Mouse (Mus musculus) heart, embryonic 15.5 days (tissue): ENCODE data around the gene Spata2l. TPM values are rescaled to one million over a fixed set of nuclear protein-coding genes. Genes with fewer than 3 reads are reported as not detected.
"Not testable (repeated sequence)": the region's sequence is repeated elsewhere in the genome, so short reads cannot be mapped to it uniquely, and the experiment has no call there.

Experiments used
- ATAC-seq: fragments of 200-750 bp; cut with Nextera tagmentation; replicated peaks from 2 replicates; pipeline ENCODE4 v1.8.0; 2017; ENCODE audit warnings: low read depth, moderate TSS enrichment; ENCODE audit not compliant: insufficient number of reproducible peaks, insufficient read depth, low FRiP score
- H3K27ac ChIP-seq: fragments of 300-500 bp; sonication (generic); 2 replicates; pipeline ENCODE4 v1.5.1; 2015; ENCODE audit warnings: mild to moderate bottlenecking, inconsistent platforms
- H3K27me3 ChIP-seq: fragments of 300-500 bp; sonication (generic); 2 replicates; pipeline ENCODE4 v1.6.1; 2015; ENCODE audit warnings: inconsistent platforms
- H3K36me3 ChIP-seq: fragments of 300-500 bp; sonication (generic); 2 replicates; pipeline ENCODE4 v1.6.1; 2015; ENCODE audit warnings: mild to moderate bottlenecking, inconsistent platforms
- H3K4me1 ChIP-seq: fragments of 300-500 bp; sonication (generic); replicated peaks from 2 replicates; pipeline ENCODE4 v1.6.1; 2015; ENCODE audit warnings: inconsistent platforms
- H3K4me2 ChIP-seq: fragments of 300-500 bp; sonication (generic); 2 replicates; pipeline ENCODE4 v1.6.1; 2015; ENCODE audit warnings: inconsistent platforms, mild to moderate bottlenecking, moderate library complexity
- H3K4me3 ChIP-seq: fragments of 300-500 bp; sonication (generic); 2 replicates; pipeline ENCODE4 v1.5.1; 2015; ENCODE audit warnings: mild to moderate bottlenecking, inconsistent platforms
- H3K9ac ChIP-seq: fragments of 300-500 bp; sonication (generic); 2 replicates; pipeline ENCODE4 v1.6.1; 2015; ENCODE audit warnings: mild to moderate bottlenecking, inconsistent platforms
- H3K9me3 ChIP-seq: fragments of 300-500 bp; sonication (generic); replicated peaks from 2 replicates; pipeline ENCODE4 v1.6.1; 2016; ENCODE audit warnings: inconsistent platforms
- WGBS: fragments of 180-500 bp; shearing (Covaris S2); methylation state at CpG from one replicate; pipeline ENCODE4 v1.1.7; 2015; ENCODE audit warnings: mixed read lengths; 5-methylcytosine and 5-hydroxymethylcytosine counted together
- polyA plus RNA-seq: library from polyadenylated mRNA; unstranded; fragments of >200 nt; fragmentation: Nextera tagmentation; extraction: Ambion mirVana; gene quantifications from 2 replicates; pipeline ENCODE4 v1.2.1, GENCODE M21; 2015

The Spata2l gene
- polyA plus RNA-seq, 1 experiment from 2014 or later = 3.4 TPM

- Histone ChIP-seq H3K9me3 (no peaks in the 10 kb centered on the region), H3K27ac (no peak overlapping the region), H3K36me3 (peaks cover 71% of the 10 kb centered on the region), H3K4me2 (no peak overlapping the region), H3K9ac (no peak overlapping the region), H3K4me1 (no peaks in the 10 kb centered on the region), H3K4me3 (no peak overlapping the region), H3K27me3 (no peaks in the 10 kb centered on the region)
- WGBS = 89% methylated on average over 4 of the region's 4 CpGs
- ATAC-seq = no peak
Observed at GRCm38 (mm10) chr8:123244382-123244781, 8.3 kb upstream of the Spata2l start.

GRCm38 (mm10) chr8:123243053-123243452 lies 7.0 kb upstream of the Spata2l start:
- Histone ChIP-seq H3K4me2 (no peak overlapping the region), H3K27me3 (no peaks in the 10 kb centered on the region), H3K4me3 (no peak overlapping the region), H3K27ac (no peak overlapping the region), H3K4me1 (no peaks in the 10 kb centered on the region), H3K36me3 (peaks cover 58% of the 10 kb centered on the region), H3K9me3 (no peaks in the 10 kb centered on the region), H3K9ac (no peak overlapping the region)
- 68% methylated on average over 11 of the region's 11 CpGs for WGBS
- no peak; the same call in 1 of the 2 replicates for ATAC-seq

- no peak overlapping the region for H3K9ac ChIP-seq
- H3K4me3 ChIP-seq = no peak overlapping the region
- no peaks in the 10 kb centered on the region for H3K9me3 ChIP-seq
- WGBS = 81% methylated on average over 7 of the region's 7 CpGs
- 0 out of 2 replicates have a peak, but pooled peaks cover under 1% of the 10 kb centered on the region for H3K27me3 ChIP-seq
- no peaks in the 10 kb centered on the region for H3K4me1 ChIP-seq
- H3K27ac ChIP-seq = no peak overlapping the region
- no peak for ATAC-seq
- no peak overlapping the region for H3K4me2 ChIP-seq
- H3K36me3 ChIP-seq = peaks cover 51% of the 10 kb centered on the region
Observed at GRCm38 (mm10) chr8:123242107-123242923, 6.3 kb upstream of the Spata2l start.

- Histone ChIP-seq H3K4me2 (no peak overlapping the region), H3K36me3 (peaks cover 22% of the 10 kb centered on the region; the same call in 1 of the 2 replicates), H3K9ac (no peak overlapping the region), H3K4me3 (no peak overlapping the region), H3K4me1 (peaks cover 17% of the 10 kb centered on the region), H3K27me3 (peaks cover 26% of the 10 kb centered on the region), H3K9me3 (no peaks in the 10 kb centered on the region), H3K27ac (no peak overlapping the region)
- no peak for ATAC-seq
- 85% methylated on average over 10 of the region's 10 CpGs for WGBS
Observed at GRCm38 (mm10) chr8:123239398-123239797, 3.4 kb upstream of the Spata2l start.

- 36% methylated on average over 13 of the region's 13 CpGs for WGBS
- Histone ChIP-seq H3K4me2 (peak overlapping the region; percentile 97), H3K4me3 (peak overlapping the region; percentile 67), H3K9me3 (no peaks in the 10 kb centered on the region), H3K36me3 (no peaks in the 10 kb centered on the region), H3K4me1 (peaks cover 17% of the 10 kb centered on the region), H3K27me3 (peaks cover 35% of the 10 kb centered on the region), H3K9ac (peak overlapping the region; percentile 65), H3K27ac (no peak overlapping the region)
- ATAC-seq = no peak
Observed at GRCm38 (mm10) chr8:123234918-123235519, 1.0 kb downstream of the Spata2l start.

- Histone ChIP-seq H3K27me3 (peaks cover 35% of the 10 kb centered on the region), H3K4me3 (no peak overlapping the region), H3K4me2 (no peak overlapping the region), H3K4me1 (peaks cover 17% of the 10 kb centered on the region), H3K9me3 (no peaks in the 10 kb centered on the region), H3K36me3 (peaks cover 3% of the 10 kb centered on the region; the same call in 1 of the 2 replicates), H3K27ac (no peak overlapping the region), H3K9ac (no peak overlapping the region)
- 72% methylated on average over 11 of the region's 11 CpGs for WGBS
- no peak for ATAC-seq
Observed at GRCm38 (mm10) chr8:123233760-123234159, 2.3 kb downstream of the Spata2l start.

- Histone ChIP-seq H3K27ac (no peak overlapping the region), H3K9me3 (no peaks in the 10 kb centered on the region), H3K4me2 (no peak overlapping the region), H3K36me3 (peaks cover 8% of the 10 kb centered on the region; the same call in 1 of the 2 replicates), H3K4me3 (no peak overlapping the region), H3K9ac (no peak overlapping the region), H3K27me3 (peaks cover 35% of the 10 kb centered on the region), H3K4me1 (peaks cover 17% of the 10 kb centered on the region)
- ATAC-seq = no peak
- 55% methylated on average over 13 of the region's 13 CpGs for WGBS
Observed at GRCm38 (mm10) chr8:123233300-123233699, 2.7 kb downstream of the Spata2l start.

- Histone ChIP-seq H3K9me3 (no peaks in the 10 kb centered on the region), H3K9ac (no peak overlapping the region), H3K4me1 (peaks cover 17% of the 10 kb centered on the region), H3K27me3 (peaks cover 35% of the 10 kb centered on the region), H3K27ac (no peak overlapping the region), H3K4me3 (no peak overlapping the region), H3K4me2 (no peak overlapping the region), H3K36me3 (peaks cover 15% of the 10 kb centered on the region)
- 42% methylated on average over 7 of the region's 7 CpGs for WGBS
- no peak for ATAC-seq
Observed at GRCm38 (mm10) chr8:123232553-123232952, 3.5 kb downstream of the Spata2l start.

GRCm38 (mm10) chr8:123231742-123232141 lies 4.3 kb downstream of the Spata2l start:
- Histone ChIP-seq H3K27me3 (peaks cover 28% of the 10 kb centered on the region), H3K9me3 (no peaks in the 10 kb centered on the region), H3K4me3 (no peak overlapping the region), H3K9ac (no peak overlapping the region), H3K36me3 (peaks cover 23% of the 10 kb centered on the region), H3K27ac (no peak overlapping the region), H3K4me1 (peaks cover 17% of the 10 kb centered on the region), H3K4me2 (no peak overlapping the region)
- WGBS = 63% methylated on average over 5 of the region's 5 CpGs
- ATAC-seq = no peak

GRCm38 (mm10) chr8:123230326-123230725 lies 5.7 kb downstream of the Spata2l start:
- ATAC-seq = not testable (repeated sequence)
- 75% methylated on average over 11 of the region's 11 CpGs for WGBS

GRCm38 (mm10) chr8:123228416-123228815 lies 7.6 kb downstream of the Spata2l start:
- ATAC-seq = no peak
- Histone ChIP-seq H3K4me2 (no peak overlapping the region), H3K27ac (no peak overlapping the region), H3K27me3 (peaks cover 3% of the 10 kb centered on the region; the same call in 1 of the 2 replicates), H3K4me1 (peaks cover 14% of the 10 kb centered on the region), H3K36me3 (peaks cover 25% of the 10 kb centered on the region), H3K9ac (no peak overlapping the region), H3K4me3 (no peak overlapping the region), H3K9me3 (no peaks in the 10 kb centered on the region)
- WGBS = 90% methylated on average over 1 of the region's 1 CpGs

More at GRCm38 (mm10) chr8:123230326-123230725, 5.7 kb downstream of the Spata2l start:
- H3K27ac ChIP-seq, H3K9me3 ChIP-seq, H3K4me3 ChIP-seq, H3K9ac ChIP-seq, H3K4me2 ChIP-seq: not testable (repeated sequence)
- Histone ChIP-seq H3K4me1 (peaks cover 13% of the 10 kb centered on the region), H3K36me3 (peaks cover 25% of the 10 kb centered on the region), H3K27me3 (peaks cover 18% of the 10 kb centered on the region)
